15 mouse cellular contexts compared by ENCODE assay signal in genomic region chr10:39045111-39045510, GRCm38 (mm10).
"Had no signal": no experiment of that assay in that cellular context is flagged by ENCODE, and none has a peak within 500 bp of the region (broad histone marks: within the 10 kb centered on the region; RNA-seq: fewer than 3 reads in every experiment).

No protein-coding gene starts in this region.

- H3K4me1 ChIP-seq: limb, embryonic 13.5 days; midbrain, embryonic 15.5 days; stomach, embryonic 15.5 days had no signal

- H3K36me3 ChIP-seq: midbrain, embryonic 15.5 days; neural tube, embryonic 12.5 days; stomach, embryonic 15.5 days had no signal

- H3K9me3 ChIP-seq: limb, embryonic 13.5 days; midbrain, embryonic 15.5 days; neural tube, embryonic 12.5 days; stomach, embryonic 15.5 days had no signal

- DNase-seq: kidney, adult 18-20 months; kidney, postnatal 10 days; layer of hippocampus, adult 9-11 months; left cerebral cortex, postnatal 4 days; lung, adult 2 months; spleen, adult 18-20 months; thymus, adult 2 months; thymus, postnatal 25 days had no signal

- H3K9ac ChIP-seq: limb, embryonic 13.5 days; liver, embryonic 14.5 days; midbrain, embryonic 15.5 days; neural tube, embryonic 12.5 days; stomach, embryonic 15.5 days had no signal

- H3K27me3 ChIP-seq: limb, embryonic 13.5 days; midbrain, embryonic 15.5 days; neural tube, embryonic 12.5 days; stomach, embryonic 15.5 days had no signal

- ATAC-seq: lung, postnatal 0 days; midbrain, embryonic 15.5 days had no signal

- H3K27ac ChIP-seq: limb, embryonic 13.5 days; liver, embryonic 14.5 days; midbrain, embryonic 15.5 days; neural tube, embryonic 12.5 days; stomach, embryonic 15.5 days had no signal

- H3K4me2 ChIP-seq: limb, embryonic 13.5 days; midbrain, embryonic 11.5 days; midbrain, embryonic 15.5 days; neural tube, embryonic 12.5 days; stomach, embryonic 15.5 days had no signal

- H3K4me3 ChIP-seq: limb, embryonic 13.5 days; midbrain, embryonic 15.5 days; neural tube, embryonic 12.5 days; stomach, embryonic 15.5 days had no signal
